Mouse (Mus musculus): Measurements from ENCODE around the gene Wdr74. TPM values are rescaled to one million over a fixed set of nuclear protein-coding genes. Genes with fewer than 3 reads are reported as not detected.

Gene Wdr74
- total RNA-seq, 2 experiments from 2014 or later: 47.4 to 55.0 TPM

- no peak for DNase-seq (ENCODE audit: low spot score in 2 of 2)
- no peak for TF ChIP-seq CTCF (conservative IDR thresholded peaks at IDR 0.05)
- Histone ChIP-seq H3K27ac (no peak overlapping the region), H3K4me3 (no peak overlapping the region)
These were observed 4.0 kb downstream of the Wdr74 start for GRCm38 (mm10) chr19:8739646-8740045.

- no peak for TF ChIP-seq CTCF (conservative IDR thresholded peaks at IDR 0.05)
- no peak for DNase-seq (ENCODE audit: low spot score in 2 of 2)
- H3K27ac ChIP-seq: peak within 1 kb of the TSS; percentile 96
- peak within 1 kb of the TSS; percentile 97 for H3K4me3 ChIP-seq
These were observed 5.0 kb downstream of the Wdr74 start, which contains the start of gene 1700092M07Rik for GRCm38 (mm10) chr19:8740603-8741002. 1700092M07Rik (plus strand) TSS chr19:8740718.

- Histone ChIP-seq H3K27ac (peak within 1 kb of the TSS; percentile 96), H3K4me3 (peak within 1 kb of the TSS; percentile 97)
- peak; percentile 57 for TF ChIP-seq CTCF (conservative IDR thresholded peaks at IDR 0.05)
- peak; percentile 92 to 96 for DNase-seq (ENCODE audit: low spot score in 2 of 2)
These were observed 5.7 kb downstream of the Wdr74 start, which contains the start of gene Stx5a for GRCm38 (mm10) chr19:8741243-8741869. Stx5a (plus strand) TSS chr19:8741413.

GRCm38 (mm10) chr19:8742176-8742575, 6.5 kb downstream of the Wdr74 start:
- H3K27ac ChIP-seq: peak overlapping the region; percentile 96

GRCm38 (mm10) chr19:8745382-8745781, 9.8 kb downstream of the Wdr74 start:
- TF ChIP-seq CTCF (conservative IDR thresholded peaks at IDR 0.05): no peak
- no peak for DNase-seq (ENCODE audit: low spot score in 2 of 2)
- Histone ChIP-seq H3K4me3 (no peak overlapping the region), H3K27ac (no peak overlapping the region)

More at GRCm38 (mm10) chr19:8742176-8742575, 6.5 kb downstream of the Wdr74 start:
- H3K4me3 ChIP-seq: peak overlapping the region; percentile 97
- no peak for TF ChIP-seq CTCF (conservative IDR thresholded peaks at IDR 0.05)
- DNase-seq (ENCODE audit: low spot score in 2 of 2): no peak

- H3K4me3 ChIP-seq: no peak overlapping the region
- peak; percentile 67 for TF ChIP-seq CTCF (conservative IDR thresholded peaks at IDR 0.05)
- H3K27ac ChIP-seq: no peak overlapping the region
- DNase-seq (ENCODE audit: low spot score in 2 of 2): no peak
These were observed 11.7 kb downstream of the Wdr74 start for GRCm38 (mm10) chr19:8747368-8747767.

GRCm38 (mm10) chr19:8755652-8756051, 20.0 kb downstream of the Wdr74 start:
- Histone ChIP-seq H3K27ac (no peak overlapping the region), H3K4me3 (no peak overlapping the region)
- TF ChIP-seq CTCF (conservative IDR thresholded peaks at IDR 0.05): no peak
- DNase-seq (ENCODE audit: low spot score in 2 of 2): no peak

GRCm38 (mm10) chr19:8756635-8757387, 21.2 kb downstream of the Wdr74 start, which contains the start of gene Nxf1:
Nxf1 (plus strand) TSS chr19:8757073.
- Histone ChIP-seq H3K4me3 (peak within 1 kb of the TSS; percentile 89), H3K27ac (peak within 1 kb of the TSS; percentile 91)
- 0 out of 2 replicates have a peak, but pooled peaks have one; percentile 16 for TF ChIP-seq CTCF (conservative IDR thresholded peaks at IDR 0.05)
- DNase-seq (ENCODE audit: low spot score in 2 of 2): peak; percentile 89

- no peak for DNase-seq (ENCODE audit: low spot score in 2 of 2)
- TF ChIP-seq CTCF (conservative IDR thresholded peaks at IDR 0.05): no peak
- peak overlapping the region; percentile 91 for H3K27ac ChIP-seq
- H3K4me3 ChIP-seq: peak overlapping the region; percentile 89
These were observed 21.9 kb downstream of the Wdr74 start for GRCm38 (mm10) chr19:8757471-8757998.

GRCm38 (mm10) chr19:8758899-8759298, 23.3 kb downstream of the Wdr74 start:
- TF ChIP-seq CTCF (conservative IDR thresholded peaks at IDR 0.05): no peak
- Histone ChIP-seq H3K4me3 (no peak overlapping the region), H3K27ac (no peak overlapping the region)
- no peak for DNase-seq (ENCODE audit: low spot score in 2 of 2)

GRCm38 (mm10) chr19:8760757-8761156, 25.1 kb downstream of the Wdr74 start:
- TF ChIP-seq CTCF (conservative IDR thresholded peaks at IDR 0.05): peak; percentile 42
- no peak overlapping the region for H3K4me3 ChIP-seq
- no peak for DNase-seq (ENCODE audit: low spot score in 2 of 2)
- no peak overlapping the region for H3K27ac ChIP-seq

- H3K27ac ChIP-seq: no peak overlapping the region
- DNase-seq (ENCODE audit: low spot score in 2 of 2): no peak
- TF ChIP-seq CTCF (conservative IDR thresholded peaks at IDR 0.05): no peak
- H3K4me3 ChIP-seq: no peak overlapping the region
These were observed 27.6 kb downstream of the Wdr74 start for GRCm38 (mm10) chr19:8763276-8763675.

GRCm38 (mm10) chr19:8765562-8765961, 29.9 kb downstream of the Wdr74 start:
- TF ChIP-seq CTCF (conservative IDR thresholded peaks at IDR 0.05): no peak
- Histone ChIP-seq H3K4me3 (no peak overlapping the region), H3K27ac (no peak overlapping the region)
- DNase-seq (ENCODE audit: low spot score in 2 of 2): no peak
